Mouse (Mus musculus) intestine, embryonic 16.5 days (tissue): ENCODE measurements at regions not wholly inside any gene's neighbourhood (a gene's known extent, or its start where the extent isn't known, plus 50 kb on each side); places are given as distances from the start of the nearest gene placed in this dataset.
"Not testable (repeated sequence)": the region's sequence is repeated elsewhere in the genome, so short reads cannot be mapped to it uniquely, and the experiment has no call there.

Experiments
- ATAC-seq: fragments of 200-750 bp; cut with Nextera tagmentation; 2 replicates; pipeline ENCODE4 v1.8.0; 2017; ENCODE audit warnings: moderate TSS enrichment, moderate library complexity
- H3K27ac ChIP-seq: fragments of 300-500 bp; sonication (generic); 2 replicates; pipeline ENCODE4 v1.5.1; 2014; ENCODE audit warnings: mild to moderate bottlenecking, low read length
- H3K27me3 ChIP-seq: fragments of 300-500 bp; sonication (generic); replicated peaks from 2 replicates; pipeline ENCODE4 v1.6.1; 2014; ENCODE audit warnings: low read length, control low read depth, mixed read lengths; ENCODE audit not compliant: control insufficient read depth, insufficient read depth
- H3K36me3 ChIP-seq: fragments of 300-500 bp; sonication (generic); 2 replicates; pipeline ENCODE4 v1.6.1; 2014; ENCODE audit warnings: low read length, control low read depth; ENCODE audit not compliant: control insufficient read depth, insufficient read depth
- H3K4me1 ChIP-seq: fragments of 300-500 bp; sonication (generic); 2 replicates; pipeline ENCODE4 v1.6.1; 2014; ENCODE audit warnings: low read length, control low read depth, mixed read lengths; ENCODE audit not compliant: control insufficient read depth, insufficient read depth
- H3K4me2 ChIP-seq: fragments of 300-500 bp; sonication (generic); 2 replicates; pipeline ENCODE4 v1.6.1; 2014; ENCODE audit warnings: low read depth, low read length, control low read depth
- H3K4me3 ChIP-seq: fragments of 300-500 bp; sonication (generic); 2 replicates; pipeline ENCODE4 v1.5.1; 2014; ENCODE audit warnings: mild to moderate bottlenecking, low read length
- H3K9ac ChIP-seq: fragments of 300-500 bp; sonication (generic); 2 replicates; pipeline ENCODE4 v1.6.1; 2014; ENCODE audit warnings: low read depth, low read length
- H3K9me3 ChIP-seq: fragments of 300-500 bp; sonication (generic); 2 replicates; pipeline ENCODE4 v1.6.1; 2016; ENCODE audit warnings: low read length, control low read depth; ENCODE audit not compliant: control insufficient read depth
- WGBS: fragments of 180-500 bp; shearing (Covaris S2); extraction: QIAGEN DNeasy Blood & Tissue Kit; methylation state at CpG from one replicate; pipeline ENCODE4 v1.1.7; 2014; 5-methylcytosine and 5-hydroxymethylcytosine counted together

DNA sequence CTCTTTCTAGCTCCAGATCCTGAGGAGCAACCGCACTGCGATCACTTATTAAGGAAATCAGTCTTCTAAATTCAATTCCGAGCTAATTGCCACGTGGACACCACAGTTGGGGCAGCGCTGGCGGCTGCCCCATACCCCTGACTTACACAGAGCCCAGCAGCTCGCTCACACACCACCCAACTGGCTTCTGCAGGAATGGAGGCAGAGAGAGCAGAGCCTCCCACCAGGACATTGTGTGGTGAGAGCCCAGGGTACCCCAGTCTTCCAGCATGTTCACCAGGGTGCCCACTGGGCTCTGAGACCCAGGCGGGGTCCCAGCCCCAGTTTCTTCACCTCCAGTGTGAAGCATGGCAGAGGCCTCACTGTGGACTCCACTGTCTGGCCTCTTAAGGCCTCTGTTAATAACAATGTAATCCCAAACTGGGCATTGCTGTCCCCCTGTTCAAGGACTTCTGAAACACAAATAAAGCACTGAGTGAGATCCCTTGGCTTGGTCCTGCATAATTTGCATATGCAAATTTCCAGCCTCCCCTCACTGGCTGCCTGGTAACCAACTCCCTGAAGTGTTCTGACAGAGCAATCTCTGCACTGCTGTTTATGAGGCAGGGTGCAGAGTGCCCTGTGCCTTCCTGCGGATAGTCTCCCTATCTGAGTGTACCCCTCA is 102.8 kb upstream of the A430005L14Rik start:
- no peak overlapping the region for H3K9ac ChIP-seq
- H3K4me1 ChIP-seq, result no peaks in the 10 kb centered on the region
- H3K4me3 ChIP-seq, result no peak overlapping the region
- no peaks in the 10 kb centered on the region for H3K36me3 ChIP-seq
- H3K27me3 ChIP-seq, result no peaks in the 10 kb centered on the region
- H3K4me2 ChIP-seq, result no peak overlapping the region
- no peak overlapping the region for H3K27ac ChIP-seq
- 66% methylated on average over 9 of the region's 9 CpGs for WGBS
- no peak for ATAC-seq
- no peaks in the 10 kb centered on the region for H3K9me3 ChIP-seq

DNA sequence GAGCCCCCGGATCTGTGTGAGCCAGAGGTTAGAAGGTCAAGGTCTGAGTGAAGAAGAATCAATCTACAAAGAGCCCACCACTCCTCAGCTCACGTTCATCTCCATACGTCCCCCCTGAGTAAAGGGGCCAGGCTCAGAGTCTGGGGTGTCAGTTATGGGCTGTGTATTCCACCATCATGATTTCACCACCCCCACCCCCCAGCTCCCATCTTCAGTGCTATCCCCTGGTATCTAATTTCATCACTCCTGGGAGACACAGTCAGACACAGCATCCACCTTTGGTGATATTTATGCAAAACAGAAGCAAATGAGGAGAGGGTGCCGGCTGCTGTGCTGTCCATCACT is 102.3 kb upstream of the A430005L14Rik start:
- Histone ChIP-seq H3K27me3 (no peaks in the 10 kb centered on the region), H3K9ac (no peak overlapping the region), H3K4me3 (no peak overlapping the region), H3K36me3 (no peaks in the 10 kb centered on the region), H3K27ac (no peak overlapping the region), H3K4me2 (no peak overlapping the region), H3K9me3 (no peaks in the 10 kb centered on the region), H3K4me1 (no peaks in the 10 kb centered on the region)
- no peak for ATAC-seq
- 41% methylated on average over 4 of the region's 4 CpGs for WGBS

DNA sequence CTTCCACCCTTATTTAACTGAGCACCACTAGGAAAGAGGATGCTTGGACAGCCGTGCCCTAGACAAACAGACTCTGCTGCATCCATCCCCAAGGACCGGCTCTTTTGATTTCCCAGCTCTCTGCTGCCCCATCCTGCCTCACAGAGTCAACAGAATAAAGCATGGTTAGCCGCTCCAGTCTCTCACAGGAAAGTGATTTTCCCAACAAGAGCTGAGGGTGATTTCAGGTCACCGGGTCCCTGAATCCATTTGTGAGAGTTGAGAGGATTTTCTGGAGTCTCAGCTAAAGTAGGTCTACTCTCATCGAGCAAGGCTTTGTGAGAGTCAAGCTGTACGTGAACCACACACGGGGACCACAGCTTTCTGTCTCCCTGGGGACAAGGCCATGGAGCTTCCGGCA is 95.6 kb upstream of the A430005L14Rik start:
- H3K27me3 ChIP-seq, result no peaks in the 10 kb centered on the region
- H3K27ac ChIP-seq, result no peak overlapping the region
- H3K36me3 ChIP-seq, result no peaks in the 10 kb centered on the region
- no peak for ATAC-seq
- H3K4me2 ChIP-seq, result no peak overlapping the region
- peaks cover 4% of the 10 kb centered on the region; the same call in 1 of the 2 replicates for H3K9me3 ChIP-seq
- no peak overlapping the region for H3K4me3 ChIP-seq
- WGBS, result 69% methylated on average over 8 of the region's 8 CpGs
- H3K9ac ChIP-seq, result no peak overlapping the region
- H3K4me1 ChIP-seq, result no peaks in the 10 kb centered on the region

DNA sequence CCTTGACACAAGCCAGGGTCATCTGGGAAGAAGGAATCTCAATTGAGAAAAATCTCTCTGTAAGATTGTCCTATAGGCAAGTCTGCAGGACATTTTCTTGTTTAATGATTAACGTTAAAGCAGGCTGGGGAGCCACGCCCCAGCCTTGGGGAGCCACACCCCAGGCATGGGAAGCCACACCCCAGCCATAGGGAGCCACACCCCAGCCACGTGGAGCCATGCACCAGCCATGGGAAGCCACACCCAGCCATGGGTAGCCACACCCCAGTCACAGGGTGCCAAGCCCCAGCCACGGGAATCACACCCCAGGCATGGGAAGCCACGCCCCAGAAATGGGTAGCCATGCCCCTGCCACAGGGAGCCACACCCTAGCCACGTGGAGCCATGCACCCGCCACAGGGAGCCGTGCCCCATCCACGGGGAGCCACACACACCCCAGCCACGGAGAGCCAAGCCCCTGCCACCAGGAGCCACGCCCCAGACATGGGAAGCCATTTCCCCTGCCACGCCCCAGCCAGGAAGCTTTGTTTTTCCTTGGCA is 94.8 kb upstream of the A430005L14Rik start:
- no peaks in the 10 kb centered on the region for H3K4me1 ChIP-seq
- H3K9me3 ChIP-seq, result peaks cover 4% of the 10 kb centered on the region; the same call in 1 of the 2 replicates
- no peak overlapping the region for H3K4me3 ChIP-seq
- WGBS, result 74% methylated on average over 12 of the region's 12 CpGs
- no peak overlapping the region for H3K9ac ChIP-seq
- no peaks in the 10 kb centered on the region for H3K36me3 ChIP-seq
- no peaks in the 10 kb centered on the region for H3K27me3 ChIP-seq
- no peak for ATAC-seq
- no peak overlapping the region for H3K27ac ChIP-seq
- H3K4me2 ChIP-seq, result no peak overlapping the region

DNA sequence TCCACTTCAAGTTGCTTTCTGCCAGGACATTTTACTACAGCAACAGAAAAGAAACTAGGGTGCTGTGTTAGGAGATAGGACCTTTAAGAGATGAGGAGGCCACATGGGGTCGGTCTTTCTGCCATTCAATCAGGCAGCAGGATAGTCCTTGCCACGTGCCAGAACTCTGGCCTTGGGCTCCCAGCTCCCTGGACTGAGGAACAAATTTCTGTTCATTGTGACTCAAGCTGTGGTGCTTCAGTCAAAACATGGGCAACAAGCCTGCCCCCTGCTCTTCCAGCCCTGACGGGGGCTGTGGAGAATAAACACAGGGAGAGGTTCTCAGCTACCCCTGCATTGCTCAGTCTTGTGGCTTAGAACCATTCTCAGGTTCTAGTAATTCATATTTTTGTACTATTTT is 84.7 kb upstream of the A430005L14Rik start:
- no peaks in the 10 kb centered on the region for H3K36me3 ChIP-seq

DNA sequence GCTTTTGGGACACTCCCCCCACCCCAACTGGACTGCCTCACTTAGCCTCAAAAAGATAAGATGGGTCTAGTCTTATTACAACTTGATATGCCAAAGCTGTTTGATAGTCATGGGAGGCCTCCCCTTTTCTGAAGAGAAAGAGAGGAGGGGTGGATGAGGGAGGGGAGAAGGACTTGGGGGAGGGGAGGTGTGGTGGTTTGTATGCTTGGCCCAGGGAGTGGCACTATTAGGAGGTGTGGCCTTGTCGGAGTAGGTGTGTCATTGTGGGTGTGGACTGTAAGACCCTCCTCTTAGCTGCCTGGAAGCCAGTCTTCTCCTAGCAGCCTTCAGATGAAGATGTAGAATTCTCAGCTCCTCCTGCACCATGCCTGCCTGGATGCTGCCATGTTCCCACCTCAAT is 82.0 kb upstream of the A430005L14Rik start:
- not testable (repeated sequence) for H3K4me2 ChIP-seq, H3K9me3 ChIP-seq, ATAC-seq, H3K4me3 ChIP-seq, H3K9ac ChIP-seq, H3K27ac ChIP-seq, H3K27me3 ChIP-seq, H3K4me1 ChIP-seq, H3K36me3 ChIP-seq
- 84% methylated on average over 1 of the region's 1 CpGs for WGBS

More for the DNA sequence above, 84.7 kb upstream of the A430005L14Rik start:
- Histone ChIP-seq H3K27ac (no peak overlapping the region), H3K4me3 (no peak overlapping the region), H3K9me3 (no peaks in the 10 kb centered on the region; the same call in 1 of the 2 replicates), H3K4me1 (no peaks in the 10 kb centered on the region), H3K27me3 (no peaks in the 10 kb centered on the region), H3K4me2 (no peak overlapping the region), H3K9ac (no peak overlapping the region)
- ATAC-seq, result no peak
- 65% methylated on average over 3 of the region's 3 CpGs for WGBS

DNA sequence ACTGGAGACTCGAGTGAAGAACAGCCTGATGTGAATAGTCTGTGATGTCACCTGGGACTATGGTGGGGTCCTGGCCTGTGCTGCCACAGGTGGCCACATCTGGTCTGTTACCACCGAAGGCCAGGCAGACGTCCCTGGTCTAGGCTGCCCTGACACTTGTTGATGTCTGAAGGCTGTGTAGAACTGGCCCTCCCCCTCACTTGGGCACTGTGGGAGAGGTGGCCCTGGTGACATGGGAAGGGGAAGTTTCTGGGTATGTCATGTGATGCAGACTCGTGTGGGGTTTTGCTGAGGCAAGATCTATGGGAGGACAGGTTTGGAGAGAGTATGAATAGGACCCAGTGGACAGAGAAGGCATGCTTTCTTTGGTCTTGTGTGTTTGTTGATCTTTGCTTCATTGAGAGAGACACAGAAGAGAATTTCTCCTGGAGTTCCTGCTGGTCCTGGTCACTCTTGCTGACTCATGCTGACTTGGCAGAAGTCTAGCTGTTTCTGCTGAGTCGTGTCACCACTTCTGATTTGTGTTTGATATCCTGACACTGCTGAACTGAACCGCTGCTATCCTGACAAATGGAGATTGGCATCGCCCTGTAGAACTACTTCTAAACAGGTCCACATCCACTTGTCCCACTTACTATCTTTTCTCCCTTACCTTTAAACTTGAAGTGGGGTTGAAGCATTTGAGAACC is 79.9 kb upstream of the A430005L14Rik start:
- Histone ChIP-seq H3K4me1 (no peaks in the 10 kb centered on the region), H3K27me3 (no peaks in the 10 kb centered on the region), H3K27ac (no peak overlapping the region), H3K9me3 (no peaks in the 10 kb centered on the region), H3K9ac (no peak overlapping the region), H3K36me3 (no peaks in the 10 kb centered on the region), H3K4me3 (no peak overlapping the region), H3K4me2 (no peak overlapping the region)
- 73% methylated on average over 7 of the region's 7 CpGs for WGBS
- no peak for ATAC-seq

DNA sequence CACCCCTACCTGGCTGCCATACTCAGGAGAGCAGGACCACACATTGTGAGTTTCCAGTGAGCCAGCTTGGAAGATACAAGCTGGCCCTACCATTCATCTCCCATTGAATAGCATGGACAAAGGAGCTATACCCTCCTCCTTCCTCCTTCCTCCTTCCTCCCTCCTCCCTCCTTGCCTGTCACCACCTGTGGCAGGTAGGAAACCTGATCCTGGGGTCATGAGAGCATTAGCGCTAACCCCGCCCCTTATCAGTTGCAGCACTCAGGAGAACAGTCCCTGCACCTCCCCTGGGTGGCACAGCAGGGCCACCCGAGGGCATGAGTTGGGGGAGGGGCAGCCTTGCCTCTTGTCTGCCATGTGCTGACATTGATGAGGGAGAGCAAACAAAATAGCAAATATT is 74.0 kb upstream of the A430005L14Rik start:
- WGBS, result 33% methylated on average over 3 of the region's 3 CpGs
- Histone ChIP-seq H3K4me3 (no peak overlapping the region), H3K9ac (no peak overlapping the region)

DNA sequence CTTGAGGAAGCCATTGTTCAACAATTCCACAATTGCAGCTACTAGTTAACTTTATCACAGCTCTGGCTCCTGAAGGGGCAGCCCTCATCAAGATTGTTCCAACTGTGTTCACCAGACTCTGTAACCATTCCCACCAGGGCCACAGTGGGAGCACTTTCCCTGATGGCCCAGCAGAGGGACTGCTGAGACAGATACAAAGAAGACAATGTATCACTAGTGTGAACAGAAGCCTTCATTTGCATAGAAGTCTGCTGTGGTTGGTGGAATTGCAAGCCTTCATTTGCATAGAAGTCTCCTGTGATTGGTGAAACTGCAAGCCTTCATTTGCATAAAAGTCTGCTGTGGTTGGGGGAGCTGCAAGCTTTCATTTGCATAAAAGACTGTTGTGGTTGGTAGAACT is 73.0 kb upstream of the A430005L14Rik start:
- Histone ChIP-seq H3K4me2 (no peak overlapping the region), H3K4me1 (no peaks in the 10 kb centered on the region), H3K9me3 (no peaks in the 10 kb centered on the region), H3K36me3 (no peaks in the 10 kb centered on the region), H3K27ac (no peak overlapping the region), H3K27me3 (no peaks in the 10 kb centered on the region), H3K4me3 (no peak overlapping the region), H3K9ac (no peak overlapping the region)
- no peak for ATAC-seq

More for the DNA sequence above, 74.0 kb upstream of the A430005L14Rik start:
- ATAC-seq, result no peak
- Histone ChIP-seq H3K36me3 (no peaks in the 10 kb centered on the region), H3K4me2 (no peak overlapping the region), H3K27ac (no peak overlapping the region), H3K4me1 (no peaks in the 10 kb centered on the region), H3K27me3 (no peaks in the 10 kb centered on the region), H3K9me3 (no peaks in the 10 kb centered on the region)
